Mouse (Mus musculus) spleen, postnatal 4 days (tissue): Measurements from ENCODE around the gene Defb15.
"Not testable (repeated sequence)": the region's sequence is repeated elsewhere in the genome, so short reads cannot be mapped to it uniquely, and the experiment has no call there.

Experiments
- DNase-seq, 2 experiments: peaks; one replicate each; pipeline ENCODE4 v3.0.0; 2022; ENCODE audit warnings: low spot score in 2 of 2

The Defb15 gene

DNA sequence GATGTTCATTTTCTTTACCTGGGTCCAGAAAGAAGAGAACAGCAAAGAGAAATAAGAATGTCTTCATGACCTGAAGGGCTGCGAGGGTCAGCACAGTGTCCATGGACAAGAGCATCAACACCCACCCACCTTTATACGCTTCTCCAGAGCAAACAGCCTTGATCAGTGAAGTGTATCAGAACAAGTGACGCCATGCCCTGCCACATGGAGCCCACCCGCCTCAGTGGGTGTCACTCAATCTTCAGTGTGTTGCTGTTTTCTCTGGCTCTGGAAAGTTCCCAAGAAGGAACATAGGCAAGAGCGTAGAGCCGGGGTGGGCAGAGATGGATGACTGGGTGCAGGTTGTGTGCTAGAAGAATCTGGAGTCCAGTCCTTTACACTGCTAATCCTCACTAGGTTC lies at the start of gene Defb15:
TSS of gene Defb15 (minus strand) at position 101 of the 400 bp plus-strand sequence.
- DNase-seq, result no peak

DNA sequence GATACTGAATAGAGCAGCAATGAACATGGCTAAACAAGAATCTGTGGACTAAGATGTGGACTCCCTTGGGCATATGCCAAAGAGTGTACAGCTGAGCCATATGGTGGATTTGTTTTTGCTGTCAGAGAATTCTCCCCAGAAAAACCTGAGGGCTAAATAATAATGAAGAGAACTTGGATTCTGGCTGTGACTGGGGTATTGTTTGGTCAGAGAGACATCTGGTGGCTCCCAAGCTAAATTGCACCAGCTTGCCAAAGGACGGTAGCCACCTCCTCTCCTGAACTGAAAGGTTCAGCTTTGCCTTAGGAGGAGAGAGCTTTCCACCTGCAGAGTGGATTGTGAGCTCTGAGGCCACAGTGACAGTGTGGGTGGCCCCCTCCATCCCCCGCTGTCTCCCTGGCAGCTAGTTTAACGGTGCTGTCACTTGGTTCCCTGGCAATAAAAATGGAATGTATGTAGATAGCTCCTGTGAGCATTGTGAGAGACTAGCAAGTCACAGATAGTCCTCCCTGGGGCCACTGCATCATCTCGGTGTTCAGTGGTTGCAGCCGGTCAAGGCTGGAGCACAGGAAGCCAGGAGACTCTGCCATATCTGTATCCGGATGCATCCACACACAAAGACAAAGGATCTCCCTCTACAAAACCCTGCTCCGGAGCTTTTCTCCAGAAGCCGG lies 49.3 kb upstream of the Defb15 start:
- DNase-seq, result no peak

DNA sequence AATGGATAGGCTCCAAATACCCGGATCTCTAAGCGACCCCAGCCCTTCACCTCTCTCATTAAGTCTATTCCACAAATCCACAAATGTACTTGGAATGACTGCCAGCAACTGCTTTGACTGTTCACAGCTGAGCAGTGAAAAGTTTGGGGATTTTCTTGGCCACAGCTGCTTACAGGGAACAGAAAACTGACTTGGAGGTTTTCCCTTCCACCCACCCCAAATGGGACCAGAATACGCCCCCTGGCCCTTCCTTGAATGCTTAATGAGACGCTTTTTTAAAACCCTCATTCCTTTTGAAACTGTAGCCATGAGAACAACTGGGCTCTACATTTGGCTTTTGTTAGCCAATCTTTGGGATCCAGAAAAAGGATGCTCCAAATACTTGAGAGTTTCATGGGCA lies 45.7 kb upstream of the Defb15 start:
- no peak for DNase-seq

DNA sequence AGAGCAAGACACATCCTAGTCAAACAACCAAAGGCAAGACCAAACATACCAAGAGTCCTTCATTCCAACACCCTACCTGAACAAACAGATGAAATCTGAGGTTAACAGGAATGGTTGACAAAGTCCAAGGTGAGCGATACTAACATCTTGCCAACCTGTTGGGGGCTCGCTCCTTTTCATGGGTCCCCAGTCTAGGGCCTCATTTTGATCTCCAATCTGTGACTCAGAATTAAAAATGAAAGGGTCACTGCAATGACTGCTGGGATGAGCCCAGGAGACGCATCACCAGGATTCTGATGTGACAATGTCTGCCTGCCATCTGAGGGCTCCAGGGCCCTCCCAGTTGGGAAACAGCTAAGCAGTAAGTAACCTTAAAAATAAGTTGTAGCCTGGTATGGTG lies 37.0 kb upstream of the Defb15 start, which contains the start of gene Ccdc70:
TSS of gene Ccdc70 (plus strand) at position 301 of the 400 bp plus-strand sequence.
- no peak for DNase-seq

DNA sequence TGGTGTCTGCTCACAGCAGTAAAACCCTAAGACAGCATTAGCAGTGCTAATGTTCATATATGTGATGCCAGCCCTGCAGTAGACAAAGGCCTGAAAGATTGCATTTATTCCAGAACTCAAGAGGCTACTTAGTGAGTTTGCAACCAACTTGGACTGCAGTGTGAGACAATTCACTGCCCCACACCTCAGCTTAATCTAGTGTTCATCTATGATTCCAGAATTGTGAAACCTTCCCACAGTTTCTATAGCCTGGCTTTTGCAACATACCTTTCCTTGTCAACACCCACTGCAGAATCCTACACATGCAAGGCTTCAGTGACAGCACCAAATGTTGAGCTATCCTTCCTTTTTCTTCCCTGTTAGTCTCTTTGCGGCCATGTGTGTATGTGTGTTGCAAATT lies 34.1 kb upstream of the Defb15 start:
- no peak for DNase-seq

DNA sequence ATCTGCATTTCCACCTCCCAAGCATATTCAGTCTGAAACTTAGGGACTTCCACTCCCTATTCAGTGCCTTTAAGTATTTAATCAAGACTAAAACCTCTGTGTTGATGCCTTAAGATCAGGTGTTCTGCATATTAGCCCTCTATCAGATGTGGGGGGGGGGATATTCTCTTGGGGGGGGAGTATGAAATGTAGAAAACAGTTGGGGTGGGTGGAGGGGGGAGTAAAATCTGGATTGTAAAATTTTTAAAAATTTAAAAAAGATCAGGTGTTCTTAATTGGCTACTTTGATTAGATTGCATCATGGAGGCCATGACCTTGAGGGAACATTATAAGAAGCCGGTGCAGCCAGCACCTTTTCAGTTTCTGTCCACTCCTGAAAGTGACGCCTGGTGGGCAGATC lies 25.9 kb upstream of the Defb15 start, which contains the start of gene Fam90a1a:
TSS of gene Fam90a1a (plus strand) at position 301 of the 400 bp plus-strand sequence.
- DNase-seq, result no peak

DNA sequence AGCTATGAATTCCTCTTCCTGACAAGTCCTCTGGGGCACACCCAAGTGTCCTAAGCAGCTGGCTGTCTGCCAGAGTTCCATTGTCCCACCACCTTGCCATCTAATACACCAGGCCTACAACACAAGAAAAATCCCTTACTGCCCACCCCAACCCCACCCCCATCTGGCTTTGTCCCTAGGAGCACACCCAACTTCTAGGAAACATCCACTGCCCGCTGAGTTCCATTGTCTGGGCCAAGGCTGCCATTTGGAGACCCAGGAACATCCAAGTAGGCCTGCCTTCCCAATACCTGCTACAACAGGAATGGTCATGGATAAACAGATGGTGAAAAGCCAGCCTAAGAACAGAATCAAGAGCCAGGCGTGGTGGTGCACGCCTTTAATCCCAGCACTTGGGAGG lies 23.8 kb upstream of the Defb15 start:
- DNase-seq, result no peak

DNA sequence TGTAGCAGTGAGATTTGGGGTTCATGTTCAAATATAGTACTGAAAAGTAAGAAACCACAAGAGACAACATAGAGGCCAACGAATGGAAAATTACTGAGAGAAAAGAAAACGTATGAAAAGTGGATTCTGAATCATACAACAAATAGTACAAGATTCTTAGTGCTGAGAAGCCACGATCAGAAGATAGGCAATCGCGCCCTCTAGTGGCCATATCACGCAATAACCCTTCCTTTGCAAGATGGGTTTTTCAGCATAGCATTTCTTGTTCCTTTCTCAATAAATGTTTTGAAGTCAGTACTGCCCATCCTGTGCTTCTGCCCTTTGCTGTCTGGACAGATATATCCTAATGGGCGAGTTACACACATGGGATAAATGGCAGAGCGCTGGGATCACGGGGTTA lies 22.8 kb upstream of the Defb15 start:
- DNase-seq, result peak in 1 of 2 experiments; percentile 16

DNA sequence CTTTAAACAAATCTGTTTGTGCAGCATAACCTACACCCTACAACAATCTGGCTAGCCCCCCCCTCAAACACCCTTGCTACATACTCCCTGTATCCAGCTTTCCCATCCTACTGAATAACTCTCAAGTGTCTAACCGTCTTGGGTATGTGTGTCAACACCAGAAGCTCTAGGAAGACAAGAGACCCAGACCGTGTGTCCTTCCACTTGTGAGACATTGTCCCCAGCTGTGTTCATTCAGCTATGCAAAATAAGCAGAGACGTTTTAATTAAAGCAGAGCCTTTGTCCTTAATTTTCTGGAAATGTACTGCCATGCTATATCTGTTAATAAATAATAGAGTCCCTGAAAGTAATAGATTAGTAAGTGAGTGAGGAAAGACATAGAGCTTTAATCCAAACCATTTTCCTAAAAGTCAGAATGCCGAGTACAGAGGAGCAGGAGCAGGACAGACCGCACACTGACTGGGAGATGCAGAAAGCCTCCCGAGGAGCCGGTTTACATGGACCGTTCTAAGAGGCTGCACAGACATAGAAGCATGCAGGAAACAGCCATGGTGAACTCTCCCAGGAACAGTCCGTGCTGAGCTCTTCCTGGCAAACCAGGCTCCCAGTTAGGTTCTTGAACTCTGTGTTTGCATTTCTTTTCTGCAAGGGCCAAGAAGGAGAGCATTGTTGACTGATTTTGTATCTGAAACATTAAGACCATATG lies 15.0 kb upstream of the Defb15 start:
- no peak for DNase-seq

DNA sequence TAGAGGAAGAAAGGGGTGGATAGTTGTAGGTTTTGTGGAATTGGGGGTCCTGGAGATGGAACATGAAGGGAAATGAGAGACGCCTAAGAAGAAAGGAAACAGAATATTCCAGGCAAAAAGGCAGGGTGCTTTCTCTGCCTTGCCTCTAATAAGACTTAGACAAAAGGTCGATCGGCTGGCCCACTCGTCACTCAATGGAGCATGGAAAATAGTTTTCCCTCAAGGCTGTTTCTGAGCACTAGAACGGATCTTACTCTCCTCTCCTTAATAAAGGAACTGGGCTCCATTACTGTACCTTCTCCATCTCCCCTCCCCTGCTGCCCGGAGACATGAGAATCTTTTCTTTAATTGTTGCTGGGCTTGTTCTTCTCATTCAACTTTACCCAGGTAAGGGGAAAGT lies 14.0 kb upstream of the Defb15 start, which contains the start of gene Defb13:
TSS of gene Defb13 (plus strand) at position 301 of the 400 bp plus-strand sequence.
- DNase-seq, result no peak

DNA sequence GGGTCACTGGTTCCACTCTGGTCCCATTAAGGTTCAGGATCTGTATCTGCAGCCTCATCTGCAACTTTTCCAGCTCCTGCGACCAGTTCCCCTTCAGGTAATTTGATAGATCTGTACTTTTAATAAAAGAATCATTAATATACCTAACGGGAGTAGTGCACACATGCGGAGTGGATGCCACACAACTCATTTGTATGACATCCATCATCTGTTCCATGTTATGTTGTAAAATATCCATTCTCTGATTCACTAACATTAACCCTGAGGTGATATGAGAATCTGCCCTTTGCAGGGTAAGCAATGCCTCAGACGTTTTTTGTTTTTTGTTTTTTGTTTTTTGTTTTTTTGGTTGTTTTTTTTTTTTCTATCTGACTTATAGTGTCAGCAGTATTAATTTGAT lies 5.5 kb upstream of the Defb15 start, which contains the start of gene Defb35:
TSS of gene Defb35 (plus strand) at position 301 of the 400 bp plus-strand sequence.
- not testable (repeated sequence) for DNase-seq

DNA sequence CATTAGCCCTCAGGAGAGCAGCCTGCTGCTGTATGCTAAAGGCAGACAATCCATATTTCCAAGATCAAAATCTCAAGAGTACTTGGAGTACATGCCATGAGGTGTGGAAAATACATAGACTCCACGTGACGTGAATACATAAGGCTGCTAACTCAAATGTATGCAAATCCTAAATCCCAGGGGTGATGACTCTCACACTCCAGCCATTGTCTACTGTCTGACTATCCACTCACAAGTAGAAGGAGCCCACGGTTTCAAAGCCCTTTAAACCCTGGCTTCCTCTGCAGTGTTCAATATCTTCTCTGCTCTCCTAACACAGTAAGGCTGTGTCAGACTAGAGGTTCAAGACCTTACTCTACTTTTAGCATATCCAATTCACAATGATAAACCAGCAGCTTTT lies 1.8 kb downstream of the Defb15 start:
- not testable (repeated sequence) for DNase-seq

DNA sequence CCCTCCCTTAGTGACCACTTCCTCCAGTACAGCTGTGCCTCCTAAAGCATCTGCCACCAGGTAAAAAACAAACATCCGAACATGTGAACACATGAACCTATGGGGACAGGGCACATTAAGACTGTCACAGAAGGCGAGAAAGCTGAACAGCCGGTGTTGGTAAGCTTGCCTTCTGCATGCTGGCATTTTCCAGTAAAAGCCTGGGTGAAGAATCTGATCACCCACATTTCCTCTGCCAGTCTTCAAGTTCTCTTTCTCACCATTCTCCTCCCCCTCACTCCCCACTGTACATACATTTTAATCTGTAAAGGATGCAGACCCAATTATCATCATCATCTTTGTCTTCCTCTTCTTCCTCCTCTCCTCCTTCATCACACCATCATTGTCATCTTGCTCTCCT lies 16.9 kb downstream of the Defb15 start:
- DNase-seq, result no peak

DNA sequence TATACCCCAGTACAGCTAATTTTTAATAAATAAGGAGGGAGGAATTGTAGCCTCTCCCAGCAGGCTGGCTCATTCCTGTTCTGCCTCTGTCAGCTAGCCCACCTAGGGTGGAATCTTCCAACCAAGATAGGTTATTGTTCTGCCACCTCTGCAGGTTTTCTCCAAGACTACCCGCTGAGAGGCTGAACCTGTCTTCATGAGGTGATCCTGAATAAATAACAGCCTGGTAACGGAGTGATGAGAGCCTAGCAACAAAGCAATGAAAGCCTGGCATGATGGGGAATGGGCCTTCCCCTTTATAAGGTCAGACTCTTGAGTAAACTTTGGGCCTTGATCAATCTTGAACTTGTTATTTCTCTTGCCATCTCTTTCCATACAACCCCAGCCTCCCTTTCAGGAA lies 20.0 kb downstream of the Defb15 start:
- DNase-seq, result no peak

DNA sequence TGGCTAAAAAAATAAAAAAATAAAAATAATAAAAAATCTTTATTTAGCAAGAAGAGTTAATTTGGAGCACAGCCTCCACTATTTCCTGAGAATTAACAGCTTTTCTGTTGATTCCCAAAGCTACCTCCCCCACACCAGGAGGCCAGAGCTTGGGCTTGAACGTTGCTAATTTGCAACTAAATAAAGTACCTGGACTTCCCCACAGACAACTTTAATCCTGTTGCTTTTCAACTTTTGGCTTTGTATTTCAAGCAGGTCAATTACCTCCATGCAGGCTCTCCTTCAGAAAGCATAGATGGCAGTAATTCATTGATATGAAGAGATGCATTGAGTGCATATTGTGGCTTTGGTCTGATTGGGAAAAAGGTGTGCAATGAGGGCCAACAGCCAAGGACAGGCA lies 20.6 kb downstream of the Defb15 start:
- DNase-seq, result no peak

DNA sequence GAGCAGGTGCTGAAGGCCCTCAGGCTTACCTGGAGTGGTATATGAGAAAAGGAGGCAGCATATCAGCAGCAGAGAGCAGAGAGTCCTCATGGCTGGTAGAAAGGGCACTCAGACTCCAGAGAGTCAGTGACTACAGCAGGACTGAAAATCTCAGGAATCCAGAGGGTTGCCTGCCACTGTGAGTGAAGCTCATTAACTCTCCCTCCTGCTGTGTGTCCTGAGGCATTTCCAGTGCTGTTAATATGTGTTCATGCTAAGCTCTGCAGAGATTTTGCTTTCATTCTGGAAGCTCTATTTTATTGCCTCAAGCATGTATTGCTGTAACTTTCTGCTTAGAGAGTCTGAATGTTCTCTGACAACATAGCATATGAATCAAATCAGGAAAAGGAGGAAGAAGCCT lies 26.2 kb downstream of the Defb15 start, which contains the start of gene Defb11:
TSS of gene Defb11 (minus strand) at position 123 of the 400 bp plus-strand sequence.
- not testable (repeated sequence) for DNase-seq

DNA sequence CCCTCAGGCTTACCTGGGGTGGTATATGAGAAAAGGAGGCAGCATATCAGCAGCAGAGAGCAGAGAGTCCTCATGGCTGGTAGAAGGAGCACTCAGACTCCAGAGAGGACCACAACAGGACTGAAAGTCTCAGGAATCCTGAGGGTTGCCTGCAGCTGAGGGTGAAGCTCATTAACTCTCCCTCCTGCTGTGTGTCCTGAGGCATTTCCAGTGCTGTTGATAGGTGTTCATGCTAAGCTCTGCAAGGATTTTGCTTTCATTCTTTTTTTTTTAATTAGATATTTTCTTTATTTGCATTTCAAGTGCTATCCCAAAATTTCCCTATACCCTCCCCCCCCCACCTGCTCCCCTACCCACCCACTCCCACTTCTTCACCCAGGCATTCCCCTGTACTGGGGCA lies 47.2 kb downstream of the Defb15 start, which contains the start of gene Defb9:
TSS of gene Defb9 (minus strand) at position 101 of the 400 bp plus-strand sequence.
- not testable (repeated sequence) for DNase-seq
